Mouse (Mus musculus) adipocyte (in vitro differentiated cells): ENCODE results near the gene 4833439L19Rik.

ENCODE experiments used
- DNase-seq: peaks from one replicate; pipeline ENCODE4 v3.0.0-alpha.2; 2016; ENCODE audit warnings: low spot score

The 4833439L19Rik gene

DNA sequence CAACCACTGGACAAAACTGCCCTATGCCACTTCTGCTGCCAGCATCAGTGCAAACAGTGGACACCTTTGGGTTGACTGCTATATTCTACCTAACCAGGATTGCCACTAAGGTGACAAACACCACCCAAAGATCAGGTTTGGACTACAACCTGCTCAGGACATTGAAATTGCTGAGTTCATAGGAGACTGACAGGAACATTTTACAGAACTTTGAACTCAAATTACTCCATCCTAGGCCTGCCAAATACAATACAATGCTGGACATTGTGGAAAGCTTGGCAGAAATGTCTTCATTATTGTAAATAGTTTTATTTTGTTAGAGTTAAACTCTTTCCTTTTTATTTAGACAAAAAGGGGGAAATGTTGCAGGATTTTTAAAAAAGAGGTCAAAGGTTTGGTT is 44.1 kb downstream of the 4833439L19Rik start:
- no peak for DNase-seq

DNA sequence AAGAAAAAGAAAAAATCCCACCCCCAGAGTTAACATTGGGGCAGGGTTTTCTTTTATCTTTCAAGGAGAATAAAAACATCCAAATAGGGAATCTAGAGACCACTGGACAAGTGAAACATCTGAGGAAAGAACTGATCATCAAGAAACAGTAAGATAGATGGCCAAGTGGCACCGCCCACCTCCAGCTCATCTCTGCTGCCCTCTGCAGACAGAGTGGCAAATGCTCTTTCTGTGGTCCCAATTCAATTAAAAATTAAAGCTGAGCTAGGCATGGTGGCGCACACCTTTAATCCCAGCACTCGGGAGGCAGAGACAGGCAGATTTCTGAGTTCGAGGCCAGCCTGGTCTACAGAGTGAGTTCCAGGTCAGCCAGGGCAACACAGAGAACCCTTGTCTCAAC is 45.0 kb downstream of the 4833439L19Rik start:
- no peak for DNase-seq

DNA sequence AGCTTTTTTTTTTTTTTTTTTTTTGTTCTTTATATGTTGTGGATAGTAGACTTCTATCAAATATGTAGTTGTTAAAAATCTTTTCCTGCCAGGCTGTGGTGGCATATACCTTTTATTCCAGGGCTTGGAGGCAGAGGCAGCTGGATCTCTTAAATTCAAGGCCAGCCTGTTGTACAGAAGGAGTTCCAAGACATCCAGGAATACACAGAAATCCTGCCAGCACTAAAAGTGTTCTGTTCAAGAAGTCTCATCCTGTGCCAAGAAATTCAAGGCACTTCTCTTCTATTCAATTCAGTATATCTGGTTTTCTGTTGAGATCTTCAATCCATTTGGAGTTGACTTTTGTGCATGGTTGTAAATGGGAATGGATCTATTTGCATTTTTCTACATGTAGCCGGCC is 59.3 kb downstream of the 4833439L19Rik start:
- DNase-seq: peak; percentile 23

DNA sequence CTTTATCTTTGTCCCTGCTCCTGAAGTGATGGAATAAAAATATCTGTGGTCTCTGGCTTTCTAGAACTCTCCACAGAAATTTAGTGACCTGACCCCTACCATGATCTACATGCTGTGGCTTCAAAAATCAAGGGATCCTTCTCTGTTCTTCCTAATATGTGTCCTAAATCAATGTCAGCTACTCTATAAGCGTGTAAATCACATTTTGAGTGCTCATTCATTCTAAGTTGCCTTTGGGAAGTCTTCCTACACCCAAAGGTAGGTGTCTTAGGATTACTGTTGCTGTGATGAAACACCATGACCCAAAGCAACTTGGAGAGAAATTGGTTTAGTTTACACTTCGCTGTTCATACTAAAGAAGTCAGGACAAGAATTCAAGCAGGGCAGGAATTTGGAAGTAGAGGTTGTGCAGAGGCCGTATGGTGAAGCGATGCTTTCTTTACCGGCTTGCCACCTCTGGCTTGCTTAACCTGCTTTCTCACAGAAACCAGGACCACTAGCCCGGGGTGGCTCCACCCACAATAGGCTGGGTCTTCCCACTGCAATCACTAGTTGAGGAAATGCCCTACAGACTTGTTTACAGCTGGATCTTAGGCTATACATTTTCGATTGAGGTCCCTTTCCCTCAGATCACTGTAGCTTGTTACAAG is 60.5 kb downstream of the 4833439L19Rik start:
- peak; percentile 12 for DNase-seq

DNA sequence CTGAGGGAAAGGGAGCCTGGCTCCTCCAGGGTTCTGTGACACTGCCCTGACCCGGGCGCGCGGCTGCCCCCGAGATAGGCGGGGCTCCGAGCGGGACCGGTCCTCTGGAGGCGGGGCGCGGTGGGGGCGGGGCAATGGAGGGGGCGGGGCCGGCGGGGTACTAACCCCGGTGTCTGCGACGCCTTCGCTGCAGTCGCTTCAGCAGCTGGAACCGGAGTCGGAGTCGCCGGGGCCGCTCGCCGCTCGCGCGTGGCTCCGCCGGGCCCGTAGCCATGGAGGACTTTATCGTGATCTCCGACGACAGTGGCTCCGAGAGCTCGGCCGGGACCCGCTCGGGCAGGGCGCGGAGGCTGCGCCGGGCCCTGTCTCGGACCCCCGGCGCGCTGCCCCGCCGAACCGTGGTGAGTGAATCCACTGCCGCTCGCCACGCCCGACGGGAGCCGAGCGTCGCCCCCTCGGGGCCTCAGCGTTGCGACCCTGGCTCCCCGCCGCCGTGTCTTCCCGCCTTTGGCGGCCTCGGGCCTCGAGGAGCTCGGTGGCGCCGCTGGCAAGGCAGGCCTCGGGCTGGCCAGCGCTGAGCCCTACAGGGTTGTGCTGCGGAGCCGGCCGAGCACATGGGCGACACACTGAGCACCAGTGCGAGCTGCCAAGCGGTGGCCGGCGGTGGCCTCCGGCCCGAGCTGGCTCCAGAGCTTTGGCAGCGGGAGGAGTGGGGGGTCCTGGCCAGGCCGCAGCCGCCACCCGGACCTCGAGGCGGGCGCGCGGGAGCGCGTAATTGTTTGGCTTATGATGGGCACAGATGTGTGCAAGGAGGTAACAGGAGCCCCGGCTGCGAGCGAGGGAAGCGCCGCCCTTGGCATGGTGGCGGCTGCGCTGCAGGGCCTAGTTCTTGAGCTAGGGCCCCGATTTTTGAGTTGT is 61.4 kb downstream of the 4833439L19Rik start, which contains the start of gene Simc1:
Gene Simc1 (plus strand): TSS at position 176 of the 918 bp plus-strand sequence.
- peak; percentile 60 for DNase-seq

DNA sequence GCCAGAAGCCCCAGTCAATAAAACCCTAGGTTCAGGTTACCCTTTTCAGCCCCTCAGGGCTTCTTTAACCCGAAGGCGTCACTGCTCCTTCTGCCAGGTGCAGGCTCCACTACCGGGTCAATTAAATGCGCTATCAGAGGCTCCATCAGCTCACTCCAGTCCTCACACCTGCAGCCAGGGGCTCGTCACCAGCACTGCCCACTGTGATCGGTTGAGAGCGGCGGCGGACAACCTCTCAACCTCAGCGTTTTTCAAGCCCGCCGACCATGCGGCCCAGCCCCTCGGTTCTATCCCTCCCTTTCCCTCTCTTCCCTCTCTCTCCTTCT is 62.0 kb downstream of the 4833439L19Rik start:
- no peak for DNase-seq

DNA sequence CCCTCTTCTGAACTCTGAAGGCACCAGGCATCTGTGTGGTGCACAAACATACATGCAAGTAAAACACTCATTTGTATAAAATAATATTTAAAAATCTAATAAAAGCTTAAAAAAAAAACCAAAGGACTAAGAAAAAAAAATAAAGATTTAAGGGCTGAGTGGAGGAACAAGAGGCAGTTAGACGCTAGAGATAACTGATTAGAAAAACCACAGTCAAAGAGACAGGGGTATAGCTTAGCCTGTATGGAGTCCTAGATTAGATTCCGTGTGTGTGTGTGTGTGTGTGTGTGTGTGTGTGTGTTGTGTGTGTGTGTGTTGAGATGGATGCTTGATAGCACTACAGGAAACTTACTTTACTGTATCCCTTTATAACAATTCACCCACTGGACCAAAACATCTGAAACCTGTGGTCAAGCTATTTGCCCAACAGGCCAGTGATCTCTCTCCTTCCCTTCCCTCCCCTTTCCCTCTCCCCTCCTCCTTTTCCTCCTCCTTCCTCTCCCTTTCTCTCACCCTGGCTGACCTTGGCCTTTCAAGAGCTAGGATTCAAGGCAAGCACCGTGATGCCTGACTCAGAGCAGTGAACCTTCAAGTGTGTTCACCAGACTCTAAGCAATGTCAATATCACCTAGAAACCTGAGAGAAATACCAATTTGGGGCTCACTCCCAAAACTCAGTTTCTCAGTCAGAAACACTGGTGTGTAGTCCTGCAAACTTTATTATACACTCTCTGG is 63.1 kb downstream of the 4833439L19Rik start:
- DNase-seq: no peak

DNA sequence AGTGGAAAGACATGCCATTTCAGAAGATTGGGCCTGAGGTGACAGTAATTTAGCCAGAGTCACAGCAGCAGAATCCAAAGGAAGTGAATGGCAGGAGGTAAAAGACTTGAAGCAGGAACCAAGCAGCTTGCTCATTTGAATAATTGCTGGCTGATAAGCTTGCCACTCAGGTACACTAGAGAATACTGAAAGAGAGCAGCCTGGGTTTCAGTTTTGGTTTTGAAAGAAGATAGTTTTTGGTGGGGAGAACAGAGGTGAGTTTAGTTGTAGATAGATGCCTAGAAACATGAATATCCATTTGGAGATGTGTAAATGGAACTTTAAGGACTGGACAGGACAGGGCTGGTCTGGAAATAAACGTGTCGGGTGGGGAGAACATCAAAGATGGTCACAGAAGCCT is 63.9 kb downstream of the 4833439L19Rik start:
- no peak for DNase-seq
